Mouse (Mus musculus) liver, embryonic 11.5 days (tissue): ENCODE measurements at regions not wholly inside any gene's neighbourhood (a gene's known extent, or its start where the extent isn't known, plus 50 kb on each side); places are given as distances from the start of the nearest gene placed in this dataset.

ENCODE experiments used
- ATAC-seq: fragments of 200-750 bp; cut with Nextera tagmentation; replicated peaks from 2 replicates; pipeline ENCODE4 v1.8.0; 2017; ENCODE audit warnings: moderate number of reproducible peaks, mild to moderate bottlenecking, moderate TSS enrichment, moderate library complexity; ENCODE audit not compliant: low FRiP score
- DNase-seq: peaks from one replicate; pipeline ENCODE4 v3.0.0-alpha.2; 2017; ENCODE audit warnings: low spot score
- H3K27ac ChIP-seq: fragments of 300-500 bp; sonication (generic); 2 replicates; pipeline ENCODE4 v1.5.1; 2014; ENCODE audit warnings: mild to moderate bottlenecking, low read depth, low read length, control low read depth
- H3K27me3 ChIP-seq: fragments of 300-500 bp; sonication (generic); replicated peaks from 2 replicates; pipeline ENCODE4 v1.6.1; 2014; ENCODE audit warnings: low read length, mixed read lengths; ENCODE audit not compliant: control insufficient read depth, insufficient read depth
- H3K36me3 ChIP-seq: fragments of 300-500 bp; sonication (generic); 2 replicates; pipeline ENCODE4 v1.6.1; 2014; ENCODE audit warnings: mild to moderate bottlenecking, low read length, moderate library complexity, mixed read lengths; ENCODE audit not compliant: control insufficient read depth, insufficient read depth
- H3K4me1 ChIP-seq: fragments of 300-500 bp; sonication (generic); replicated peaks from 2 replicates; pipeline ENCODE4 v1.6.1; 2014; ENCODE audit warnings: low read length, mixed read lengths; ENCODE audit not compliant: control insufficient read depth, insufficient read depth
- H3K4me2 ChIP-seq: fragments of 300-500 bp; sonication (generic); 2 replicates; pipeline ENCODE4 v1.6.1; 2014; ENCODE audit warnings: mild to moderate bottlenecking, control low read depth, moderate library complexity
- H3K4me3 ChIP-seq: fragments of 300-500 bp; sonication (generic); 2 replicates; pipeline ENCODE4 v1.5.1; 2014; ENCODE audit warnings: low read depth, low read length, control low read depth
- H3K9ac ChIP-seq: fragments of 300-500 bp; sonication (generic); 2 replicates; pipeline ENCODE4 v1.6.1; 2014; ENCODE audit warnings: low read depth, low read length, control low read depth
- H3K9me3 ChIP-seq: fragments of 300-500 bp; sonication (generic); 2 replicates; pipeline ENCODE4 v1.6.1; 2016; ENCODE audit warnings: low read length, inconsistent platforms, mixed read lengths; ENCODE audit not compliant: control insufficient read depth
- WGBS: fragments of 180-500 bp; shearing (Covaris S2); extraction: QIAGEN DNeasy Blood & Tissue Kit; methylation state at CpG from one replicate; pipeline ENCODE4 v1.1.7; 2014; 5-methylcytosine and 5-hydroxymethylcytosine counted together

DNA sequence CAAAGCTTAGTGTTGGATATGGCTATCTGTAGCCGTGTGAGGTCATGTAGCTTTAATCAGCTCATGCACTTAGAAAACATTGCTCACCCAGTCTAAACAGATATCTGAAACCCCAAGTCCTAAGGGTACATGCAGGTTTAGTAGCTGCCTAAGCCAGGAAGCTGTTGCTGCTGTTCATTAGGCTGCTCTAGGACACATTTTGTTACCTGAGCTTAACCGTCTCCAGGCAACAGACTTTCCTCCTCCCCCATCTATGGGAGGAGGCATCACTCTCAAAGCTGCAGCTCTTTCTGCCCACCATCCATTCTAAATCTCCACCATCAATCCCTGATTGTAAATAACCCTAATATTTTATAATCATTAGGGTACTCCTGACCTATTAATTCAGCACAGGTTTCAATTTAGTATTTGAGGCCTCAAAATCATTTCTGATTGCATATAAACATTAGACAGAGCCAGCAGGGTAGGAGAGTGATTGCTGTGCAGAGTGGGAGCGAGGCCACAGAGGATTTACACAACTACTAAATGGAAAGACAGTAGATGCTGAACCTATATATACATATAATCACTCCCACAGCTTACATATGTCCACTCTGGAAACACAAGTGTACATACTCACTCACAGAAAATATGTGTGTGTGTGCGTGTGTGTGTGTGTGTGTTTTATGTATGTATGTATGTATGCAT lies 118.9 kb upstream of the Tbl1x start:
- Histone ChIP-seq H3K36me3 (no peaks in the 10 kb centered on the region), H3K27me3 (no peaks in the 10 kb centered on the region), H3K4me3 (no peak overlapping the region), H3K4me1 (no peaks in the 10 kb centered on the region), H3K9me3 (no peaks in the 10 kb centered on the region), H3K27ac (no peak overlapping the region), H3K4me2 (no peak overlapping the region), H3K9ac (no peak overlapping the region)
- DNase-seq (no peak), ATAC-seq (no peak)
- 67% methylated on average over 4 of the region's 4 CpGs for WGBS

DNA sequence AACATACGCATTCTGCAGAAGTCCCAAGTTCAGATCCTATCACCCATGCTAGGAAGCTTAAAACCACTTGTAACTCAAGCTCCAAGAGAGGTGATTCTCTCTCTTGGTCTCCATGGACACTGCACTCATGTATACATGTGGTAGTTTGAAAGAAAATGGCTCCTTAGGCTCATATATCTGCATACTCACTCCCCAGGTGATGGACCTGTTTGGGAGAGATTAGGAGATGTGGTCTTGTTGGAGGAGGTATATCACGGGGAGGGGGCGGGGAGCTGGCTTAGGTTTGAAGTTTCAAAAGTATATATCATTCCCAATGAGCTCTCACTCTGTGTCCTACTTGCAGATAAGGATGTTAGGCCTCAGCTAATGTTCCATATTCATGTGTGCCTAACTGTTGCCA lies 103.9 kb upstream of the Tbl1x start:
- Histone ChIP-seq H3K4me2 (no peak overlapping the region), H3K9me3 (no peaks in the 10 kb centered on the region), H3K4me1 (no peaks in the 10 kb centered on the region), H3K9ac (no peak overlapping the region), H3K4me3 (no peak overlapping the region), H3K36me3 (no peaks in the 10 kb centered on the region), H3K27me3 (no peaks in the 10 kb centered on the region), H3K27ac (no peak overlapping the region)
- DNase-seq (no peak), ATAC-seq (no peak; the same call in 1 of the 2 replicates)
- WGBS = 65% methylated on average over 3 of the region's 3 CpGs

DNA sequence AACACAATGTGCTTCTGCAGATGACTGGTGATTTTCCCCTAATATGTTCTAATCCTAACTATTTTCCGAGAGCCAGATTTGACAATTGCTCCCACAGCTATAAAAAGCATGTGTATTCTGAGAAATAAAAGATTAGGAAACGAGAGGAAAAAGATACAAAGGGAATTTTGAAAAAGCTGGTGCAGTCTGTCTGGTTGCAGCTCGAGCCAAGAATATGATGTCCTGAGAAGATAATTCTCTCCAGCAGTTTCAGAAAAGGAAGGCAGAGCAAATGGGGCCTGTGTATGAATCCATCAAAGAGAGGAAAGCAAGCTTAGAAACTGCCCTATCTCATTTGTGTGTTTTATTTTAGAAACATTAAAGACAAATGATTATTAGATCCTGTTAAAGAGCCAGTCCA lies 102.9 kb upstream of the Tbl1x start:
- DNase-seq = no peak
- Histone ChIP-seq H3K4me1 (no peaks in the 10 kb centered on the region), H3K36me3 (no peaks in the 10 kb centered on the region), H3K4me3 (no peak overlapping the region), H3K4me2 (no peak overlapping the region), H3K27me3 (no peaks in the 10 kb centered on the region), H3K9me3 (no peaks in the 10 kb centered on the region), H3K27ac (no peak overlapping the region), H3K9ac (no peak overlapping the region)
- WGBS = 53% methylated on average over 3 of the region's 3 CpGs
- no peak for ATAC-seq

DNA sequence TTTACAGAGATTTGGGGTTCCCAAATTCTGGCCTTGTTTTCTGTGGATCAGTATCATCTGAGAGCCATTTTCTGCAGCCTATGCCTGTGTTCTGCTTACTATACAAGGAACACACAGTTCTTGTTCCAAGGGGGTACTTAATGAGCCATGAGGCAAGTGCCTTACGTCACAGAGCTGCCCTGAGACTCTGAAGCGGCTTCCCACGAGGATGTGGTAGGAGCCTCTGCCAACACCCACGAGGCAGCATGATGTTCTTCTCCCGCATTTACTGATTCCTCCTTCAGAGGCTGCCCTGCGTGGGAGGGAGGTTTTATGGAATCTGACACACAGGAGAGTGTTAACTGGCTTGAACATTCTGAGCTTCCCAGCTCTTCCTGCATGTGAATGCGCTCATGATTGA lies 101.4 kb upstream of the Tbl1x start:
- ATAC-seq = no peak
- Histone ChIP-seq H3K4me2 (no peak overlapping the region), H3K9me3 (no peaks in the 10 kb centered on the region), H3K27me3 (no peaks in the 10 kb centered on the region), H3K4me3 (no peak overlapping the region), H3K9ac (no peak overlapping the region), H3K27ac (no peak overlapping the region), H3K4me1 (no peaks in the 10 kb centered on the region), H3K36me3 (no peaks in the 10 kb centered on the region)
- 61% methylated on average over 7 of the region's 7 CpGs for WGBS
- DNase-seq = no peak

DNA sequence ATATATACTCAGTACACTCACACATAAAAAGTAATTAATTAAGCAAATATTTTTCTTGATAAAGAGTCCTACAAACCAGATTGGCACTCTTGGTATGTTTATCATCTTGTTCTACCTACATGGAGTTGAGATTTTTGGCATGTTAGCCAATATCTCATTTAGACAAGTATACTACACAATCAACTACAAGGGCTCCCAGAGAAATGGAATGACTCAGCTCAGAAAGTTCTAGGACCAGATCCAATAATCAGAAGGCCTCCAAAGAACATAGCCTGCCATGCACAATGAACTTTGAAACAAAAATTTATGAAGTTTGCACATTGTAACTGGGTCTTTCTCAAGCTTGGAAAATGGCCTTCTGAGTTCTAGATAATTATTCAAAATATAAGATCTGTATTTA lies 100.0 kb upstream of the Tbl1x start:
- no peaks in the 10 kb centered on the region for H3K4me1 ChIP-seq
- H3K9me3 ChIP-seq = no peaks in the 10 kb centered on the region
- no peak overlapping the region for H3K4me3 ChIP-seq
- ATAC-seq (no peak), DNase-seq (no peak)
- H3K27me3 ChIP-seq = no peaks in the 10 kb centered on the region
- no peaks in the 10 kb centered on the region for H3K36me3 ChIP-seq
- H3K4me2 ChIP-seq = no peak overlapping the region
- H3K9ac ChIP-seq = no peak overlapping the region
- H3K27ac ChIP-seq = no peak overlapping the region

DNA sequence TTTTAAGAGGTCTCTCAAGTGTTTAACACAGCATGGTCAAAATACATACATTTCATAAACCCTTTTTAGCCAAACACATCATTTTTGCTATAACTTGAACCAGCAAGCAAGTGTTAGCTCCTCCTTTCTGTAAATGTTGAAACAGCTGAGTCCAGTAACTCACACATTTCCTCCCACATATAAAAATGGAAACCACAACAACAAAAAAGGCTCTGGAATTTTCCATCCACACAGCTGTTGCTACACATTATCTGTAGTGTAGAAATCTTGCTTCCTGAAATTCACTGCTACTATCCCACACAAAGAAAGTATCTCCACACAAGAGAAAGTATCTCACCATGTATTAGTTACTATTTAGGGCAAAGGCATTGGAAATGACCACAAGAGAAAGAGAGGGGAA lies 96.7 kb upstream of the Tbl1x start:
- H3K36me3 ChIP-seq = no peaks in the 10 kb centered on the region
- DNase-seq (no peak), ATAC-seq (no peak)
- no peaks in the 10 kb centered on the region for H3K9me3 ChIP-seq
- H3K27me3 ChIP-seq = no peaks in the 10 kb centered on the region
- H3K4me3 ChIP-seq = no peak overlapping the region
- H3K27ac ChIP-seq = no peak overlapping the region
- H3K4me2 ChIP-seq = no peak overlapping the region
- no peak overlapping the region for H3K9ac ChIP-seq
- no peaks in the 10 kb centered on the region for H3K4me1 ChIP-seq

DNA sequence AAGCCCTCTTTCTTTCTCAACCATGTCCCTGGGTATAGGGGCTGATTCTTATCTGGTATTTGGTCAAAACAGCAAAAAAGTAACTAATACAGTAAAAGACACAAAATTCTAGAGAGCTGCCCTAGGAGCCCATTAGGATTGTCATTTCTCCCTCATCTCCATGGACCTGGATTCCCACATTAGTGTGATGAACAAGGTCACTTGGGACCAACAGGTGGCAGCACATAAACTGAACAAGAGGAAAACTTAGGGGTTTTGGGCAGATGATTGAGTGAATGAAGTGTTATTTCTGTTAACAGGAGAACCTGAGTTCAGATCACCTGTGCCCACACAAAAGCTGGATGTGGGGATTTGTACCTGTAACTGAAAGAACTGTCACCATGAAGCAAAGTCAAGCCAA lies 93.0 kb upstream of the Tbl1x start:
- H3K4me1 ChIP-seq = no peaks in the 10 kb centered on the region
- DNase-seq = no peak
- no peaks in the 10 kb centered on the region for H3K36me3 ChIP-seq

DNA sequence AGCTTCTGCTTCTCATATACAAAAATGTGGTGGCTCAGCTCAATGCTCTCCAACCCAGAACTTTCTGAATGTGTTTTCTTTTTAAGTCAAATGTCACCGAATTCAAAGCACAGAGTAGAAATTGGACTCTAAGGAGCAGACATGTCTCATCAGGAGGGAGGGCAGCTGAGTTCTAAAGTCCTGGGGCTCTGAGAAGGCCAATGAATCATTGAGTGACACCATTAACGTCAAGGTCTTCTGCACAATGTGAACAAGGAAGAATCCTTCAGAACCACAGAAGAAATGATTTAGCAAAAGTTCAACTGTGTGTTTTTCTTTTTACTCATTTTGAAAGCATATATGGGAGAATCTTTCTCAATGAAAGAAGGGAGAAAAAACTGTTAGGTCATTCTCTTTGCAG lies 88.6 kb upstream of the Tbl1x start:
- H3K36me3 ChIP-seq = no peaks in the 10 kb centered on the region
- no peak overlapping the region for H3K27ac ChIP-seq
- 68% methylated on average over 2 of the region's 2 CpGs for WGBS
- H3K27me3 ChIP-seq = no peaks in the 10 kb centered on the region
- H3K4me2 ChIP-seq = no peak overlapping the region
- ATAC-seq = no peak
- no peak for DNase-seq
- no peaks in the 10 kb centered on the region for H3K4me1 ChIP-seq
- H3K9ac ChIP-seq = no peak overlapping the region
- H3K4me3 ChIP-seq = no peak overlapping the region
- no peaks in the 10 kb centered on the region for H3K9me3 ChIP-seq

More for the DNA sequence above, 93.0 kb upstream of the Tbl1x start:
- H3K27me3 ChIP-seq = no peaks in the 10 kb centered on the region
- H3K27ac ChIP-seq = no peak overlapping the region
- H3K4me2 ChIP-seq = no peak overlapping the region
- no peaks in the 10 kb centered on the region for H3K9me3 ChIP-seq
- no peak overlapping the region for H3K9ac ChIP-seq
- no peak for ATAC-seq
- no peak overlapping the region for H3K4me3 ChIP-seq

DNA sequence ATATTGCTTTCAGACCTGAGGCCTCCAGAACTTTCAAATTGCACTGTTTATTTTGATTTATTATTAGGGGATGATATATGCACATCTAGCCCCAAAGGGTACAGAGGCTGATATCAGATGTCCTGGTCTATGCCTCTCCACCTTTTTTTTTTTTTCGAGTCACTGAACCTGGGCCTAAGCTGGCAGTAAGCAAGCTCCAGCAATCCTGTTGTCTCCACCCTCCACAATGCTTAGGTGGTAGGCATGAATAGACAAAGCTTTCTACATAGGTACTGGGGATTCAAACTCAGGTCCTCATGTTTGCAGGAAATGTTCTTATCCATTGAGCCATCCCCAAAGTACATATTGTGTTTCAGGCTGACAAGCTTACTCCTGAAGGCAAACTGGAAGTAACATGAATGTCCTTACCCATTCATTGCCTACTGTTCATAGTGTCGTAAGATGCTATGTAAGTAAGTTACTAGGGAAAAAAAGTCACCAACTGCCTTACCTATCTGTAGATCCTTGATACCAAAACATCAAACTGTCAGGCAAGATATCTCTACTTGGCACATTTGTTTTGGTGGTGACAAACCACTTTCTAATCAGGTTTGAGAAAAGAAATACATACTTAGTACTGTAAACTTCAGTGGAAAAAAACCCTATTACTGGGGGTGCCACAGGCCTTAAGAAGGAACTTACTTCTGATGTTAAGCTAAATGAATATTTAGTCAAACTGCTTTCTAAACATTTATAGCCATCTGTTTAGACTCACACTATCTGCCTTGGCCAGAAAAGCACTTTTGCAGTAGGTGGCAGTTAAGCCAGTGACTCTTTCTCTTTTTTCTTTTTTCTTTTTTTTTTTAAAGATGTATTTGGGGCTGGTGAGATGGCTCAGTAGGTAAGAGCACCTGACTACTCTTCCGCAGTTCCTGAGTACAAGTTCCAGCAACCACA lies 85.8 kb upstream of the Tbl1x start:
- Histone ChIP-seq H3K27me3 (no peaks in the 10 kb centered on the region), H3K9ac (no peak overlapping the region), H3K27ac (peak overlapping the region; percentile 66; the same call in 1 of the 2 replicates), H3K9me3 (no peaks in the 10 kb centered on the region), H3K4me3 (no peak overlapping the region), H3K4me2 (no peak overlapping the region), H3K4me1 (no peaks in the 10 kb centered on the region), H3K36me3 (no peaks in the 10 kb centered on the region)
- peak; percentile 83 for ATAC-seq
- DNase-seq = no peak
- 67% methylated on average over 3 of the region's 3 CpGs for WGBS
